Mouse (Mus musculus) embryonic stem cell, embryonic (primary cell): ENCODE measurements around the gene Ring1.
"Not testable (repeated sequence)": the region's sequence is repeated elsewhere in the genome, so short reads cannot be mapped to it uniquely, and the experiment has no call there.

Source experiments
- CTCF ChIA-PET, 4 experiments: fragments of 300-600 bp in 2 of 4; fragments of 350-600 bp in 2 of 4; sonication (Branson Sonifier 250); formaldehyde crosslinking; loops; one replicate each; lab custom pipeline; 2022; ENCODE audit warnings: inconsistent platforms in 2 of 4; lab: Charles Lee
- POLR2A ChIA-PET, 4 experiments: fragments of 300-600 bp in 2 of 4; fragments of 350-600 bp in 2 of 4; sonication (Branson Sonifier 250); formaldehyde crosslinking; loops; one replicate each; lab custom pipeline; 2022; ENCODE audit warnings: antibody characterized with exemption in 4 of 4, inconsistent platforms in 1 of 4; lab: Charles Lee

Gene Ring1

DNA sequence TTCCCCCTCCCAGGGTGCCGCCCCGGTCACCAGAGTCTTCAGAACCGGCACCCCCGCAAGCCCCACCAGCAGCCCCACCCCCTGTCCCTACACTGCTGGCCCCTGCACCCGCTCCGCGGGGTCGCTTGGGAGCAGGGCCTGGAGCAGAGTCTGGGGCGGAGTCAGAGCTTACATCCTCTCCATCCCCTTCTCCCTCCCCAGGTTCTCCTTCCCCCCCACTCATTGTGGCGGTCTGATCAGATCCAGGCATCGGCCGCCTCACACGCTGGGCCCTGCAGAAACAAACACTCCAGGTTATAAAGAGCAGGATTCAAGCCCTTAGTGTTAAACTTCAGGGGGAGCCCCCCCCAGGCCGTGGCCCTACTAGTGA lies 2.1 kb downstream of the Ring1 start:
- POLR2A ChIA-PET: interaction anchor here (0.6 to 5.7 kb wide), 21 partner anchors 9 to 927 kb away, joined by 3 to 39 read pairs (median 3); partner anchors contain the start of genes Rps18 (in 3 of the 4), Rxrb (in 3 of the 4), Slc39a7 (in 3 of the 4) and Vps52 (in 3 of the 4)
- CTCF ChIA-PET: interaction anchor here (0.6 to 2.5 kb wide), 10 partner anchors 9 to 109 kb away, joined by 3 to 7 read pairs (median 3); partner anchors contain the start of genes Rxrb (in 1 of the 4) and Slc39a7 (in 1 of the 4)

DNA sequence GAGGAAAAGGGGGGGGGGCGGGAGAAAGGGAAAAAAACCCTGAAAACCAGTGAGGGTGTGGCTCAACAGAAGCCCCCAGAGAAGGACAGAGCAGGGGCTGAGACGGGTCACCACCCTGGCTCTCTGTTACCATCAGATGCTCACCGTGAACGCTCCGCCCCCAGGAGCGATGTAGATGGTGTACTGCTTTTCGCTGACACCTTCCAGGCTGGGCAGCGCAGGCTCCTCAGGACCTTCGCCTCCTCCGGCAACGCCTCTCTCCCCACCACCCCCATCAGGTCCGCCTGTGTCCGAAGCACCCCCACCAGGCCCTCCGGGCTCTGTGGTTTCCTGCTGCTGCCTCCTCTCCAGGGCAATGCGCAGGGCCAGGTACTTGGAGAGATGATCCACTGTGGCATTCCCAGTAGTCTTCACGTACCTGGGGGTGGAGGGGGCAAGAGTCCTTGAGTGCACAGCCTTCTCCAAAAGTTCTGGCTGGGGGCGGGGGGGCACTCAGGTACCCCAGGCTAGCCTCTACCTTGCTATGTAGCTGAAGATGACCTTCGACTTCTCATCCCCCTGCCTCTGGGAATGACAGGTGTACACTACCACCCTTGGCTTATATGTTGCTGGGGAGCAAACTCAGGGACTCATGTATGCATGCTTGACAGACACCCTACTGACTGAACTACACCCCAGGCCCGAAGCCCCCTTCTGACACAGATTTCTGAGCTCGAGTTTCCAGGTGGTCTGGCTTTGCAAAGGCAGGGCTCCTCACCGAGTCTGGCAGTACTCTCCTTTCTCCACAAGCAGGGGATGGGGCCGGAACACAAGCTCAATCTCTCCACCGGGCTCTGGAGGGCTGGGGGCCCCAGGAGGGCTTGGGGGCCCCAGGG lies 2.7 kb downstream of the Ring1 start:
- CTCF ChIA-PET: interaction anchor here (0.6 to 2.5 kb wide), 14 partner anchors 12 to 1755 kb away, joined by 3 to 7 read pairs (median 3); partner anchors contain the start of gene Prrc2a (in 1 of the 4)
- POLR2A ChIA-PET: interaction anchor here in 3 of 4 experiments (0.6 to 5.7 kb wide), 17 partner anchors 7 to 1257 kb away, joined by 3 to 39 read pairs (median 4); partner anchors contain the start of genes Rxrb (in 3 of the 3), Slc39a7 (in 3 of the 3), Rps18 (in 2 of the 3) and Vps52 (in 2 of the 3)

DNA sequence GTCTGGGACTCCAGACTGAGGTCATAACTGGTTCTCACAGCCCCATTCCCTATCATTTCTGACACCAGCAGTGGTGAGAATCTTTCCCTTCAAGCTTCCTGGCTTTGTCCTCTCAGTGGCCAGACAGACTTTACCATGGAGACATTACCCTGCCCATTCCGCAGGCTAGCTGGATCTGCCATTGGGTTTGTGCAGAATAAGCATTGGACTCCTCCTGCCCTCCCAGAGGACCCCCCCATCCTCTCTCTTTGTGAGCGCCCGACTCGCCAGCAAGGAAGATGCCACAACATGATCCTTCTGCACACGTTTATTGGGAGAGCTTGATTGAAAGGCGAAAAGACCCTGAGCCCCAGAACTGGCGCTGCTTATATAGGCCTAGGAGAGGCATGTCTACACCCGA lies 11.0 kb downstream of the Ring1 start:
- POLR2A ChIA-PET: interaction anchor here in 1 of 4 experiments (0.6 kb wide), 1 partner anchor 51 kb away, joined by 3 read pairs; no protein-coding TSS in a partner anchor
- CTCF ChIA-PET: no interaction called here

DNA sequence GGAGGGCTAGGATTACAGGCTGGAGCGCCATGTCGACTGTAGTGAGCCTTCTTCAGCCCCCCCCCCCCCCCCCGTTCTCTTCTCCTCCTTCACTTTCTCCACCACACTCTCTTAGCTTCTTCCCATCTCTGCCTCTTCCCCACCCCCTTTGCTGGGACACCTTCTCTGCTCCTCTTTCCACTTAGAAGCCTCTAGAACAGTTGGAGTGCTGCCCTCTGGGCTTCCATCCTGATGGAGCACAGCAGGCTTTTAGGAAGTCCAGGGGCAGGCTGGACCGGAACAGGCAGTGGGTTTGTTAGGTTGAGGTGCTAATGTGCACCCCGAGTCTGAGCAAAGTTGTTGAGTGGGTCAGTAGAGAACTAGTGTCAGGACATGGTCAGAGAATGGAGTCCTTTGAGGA lies 14.3 kb downstream of the Ring1 start:
- CTCF ChIA-PET: interaction anchor here in 3 of 4 experiments (0.6 to 1.2 kb wide), 4 partner anchors 11 to 425 kb away, joined by 3 to 4 read pairs (median 4); no protein-coding TSS in a partner anchor
- POLR2A ChIA-PET: interaction anchor here in 3 of 4 experiments (0.6 to 2.0 kb wide), 5 partner anchors 19 to 224 kb away, joined by 3 to 5 read pairs (median 4); partner anchors contain the start of genes Rps18 (in 2 of the 3) and Vps52 (in 2 of the 3)

DNA sequence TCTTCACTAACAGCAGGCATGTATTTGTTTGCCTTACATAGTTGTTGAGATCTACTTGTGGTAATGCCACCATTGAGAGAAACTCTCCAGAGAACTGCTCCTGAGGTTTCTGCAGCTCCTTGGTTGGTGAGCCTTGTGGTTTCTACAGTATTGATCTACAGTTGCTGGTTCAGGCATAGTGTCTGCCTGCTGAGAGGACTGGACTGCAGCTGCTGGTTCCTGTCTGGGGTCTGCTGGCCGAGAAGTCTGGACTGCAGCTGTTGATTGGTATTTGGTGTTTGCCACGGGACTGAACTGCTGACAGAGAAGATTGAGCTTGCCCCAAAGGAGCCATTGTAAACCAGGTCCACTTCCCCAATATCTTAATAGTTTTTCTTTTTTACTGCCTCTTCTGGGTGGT lies 17.9 kb downstream of the Ring1 start:
- POLR2A ChIA-PET: interaction anchor here in 1 of 4 experiments (0.8 kb wide), 1 partner anchor 15 kb away, joined by 3 read pairs; no protein-coding TSS in a partner anchor
- CTCF ChIA-PET: interaction anchor here in 2 of 4 experiments (0.6 to 1.2 kb wide), 3 partner anchors 168 to 1287 kb away, joined by 3 to 21 read pairs (median 3); no protein-coding TSS in a partner anchor

DNA sequence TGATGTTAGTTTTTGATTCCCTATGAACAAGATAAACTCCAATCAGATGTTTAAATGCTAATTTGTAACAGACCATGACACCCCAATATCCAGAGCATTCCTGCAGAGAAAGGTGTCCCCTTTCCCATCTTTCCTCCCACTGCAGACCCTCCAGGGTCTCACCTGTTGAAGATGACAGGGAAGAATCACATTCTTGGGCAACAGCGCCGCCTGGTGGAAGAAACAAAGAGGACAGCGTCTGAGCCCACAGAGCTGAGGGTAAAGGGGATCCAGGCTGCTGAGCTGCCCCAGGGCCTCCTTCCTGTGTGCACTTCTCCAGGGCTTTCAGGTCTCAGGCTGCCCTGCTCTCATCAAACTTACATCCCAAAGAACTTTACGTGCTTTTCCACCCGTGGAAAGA lies 21.1 kb downstream of the Ring1 start:
- ChIA-PET CTCF (interaction anchor here (0.6 to 2.5 kb wide), 35 partner anchors 9 to 1462 kb away, joined by 3 to 21 read pairs (median 4); partner anchors contain the start of genes Rps18 (in 3 of the 4), Vps52 (in 2 of the 4) and B3galt4 (in 1 of the 4)), POLR2A (interaction anchor here (0.6 to 2.4 kb wide), 13 partner anchors 11 to 1292 kb away, joined by 3 to 6 read pairs (median 3); partner anchors contain the start of genes Rps18 (in 2 of the 4), Vps52 (in 2 of the 4), Tapbp (in 1 of the 4) and Zbtb22 (in 1 of the 4))

DNA sequence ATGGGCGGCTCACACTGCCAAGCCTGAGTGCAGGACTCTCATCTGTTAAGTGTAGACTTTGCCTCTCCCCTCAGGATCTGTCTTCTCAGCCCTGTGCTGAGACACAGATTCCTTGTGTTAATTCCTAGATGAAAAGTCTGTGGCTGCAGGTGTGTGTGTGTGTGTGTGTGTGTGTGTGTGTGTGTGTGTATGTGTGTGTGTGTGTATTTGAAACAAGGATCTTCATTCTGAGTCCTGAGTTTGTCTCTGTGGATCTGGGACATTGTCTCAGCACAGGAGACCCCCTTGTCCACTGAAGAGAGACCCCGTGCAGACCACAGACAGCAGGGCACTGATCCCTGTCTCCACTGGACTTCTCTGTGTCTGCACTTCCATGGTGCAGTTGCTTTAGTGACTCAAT lies 23.7 kb downstream of the Ring1 start:
- CTCF ChIA-PET: interaction anchor here in 2 of 4 experiments (1.0 kb wide), 2 partner anchors 9 to 1295 kb away, joined by 3 read pairs; no protein-coding TSS in a partner anchor
- POLR2A ChIA-PET: interaction anchor here in 3 of 4 experiments (0.6 to 1.6 kb wide), 18 partner anchors 11 to 240 kb away, joined by 3 to 11 read pairs (median 4); partner anchors contain the start of genes Ring1 (in 2 of the 3), B3galt4 (in 1 of the 3), Col11a2 (in 1 of the 3) and Daxx (in 1 of the 3)

DNA sequence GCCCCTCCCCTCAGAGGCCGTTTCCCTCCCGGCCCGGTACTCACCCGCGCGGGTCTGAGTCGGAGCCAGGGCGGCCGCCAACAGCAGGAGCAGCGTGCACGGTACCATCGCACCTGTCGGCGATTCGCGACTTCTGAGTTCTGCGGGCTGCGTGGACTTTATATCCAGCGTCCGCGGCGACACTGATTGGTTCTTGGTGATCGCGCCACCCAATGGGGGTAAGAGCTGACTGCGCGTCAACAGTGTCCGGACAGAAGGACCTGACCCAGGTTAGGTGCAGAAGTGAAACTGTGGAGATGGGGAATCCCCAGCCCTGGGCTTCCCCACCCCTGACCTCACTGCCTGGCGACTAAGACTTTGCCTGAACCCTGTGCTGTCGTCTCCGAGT lies 24.3 kb downstream of the Ring1 start, which contains the start of gene H2-K1:
Gene H2-K1 (minus strand): TSS at position 198 of the 388 bp plus-strand sequence.
- ChIA-PET POLR2A (interaction anchor here (0.6 to 1.6 kb wide), 20 partner anchors 11 to 240 kb away, joined by 3 to 11 read pairs (median 4); partner anchors contain the start of genes Ring1 (in 2 of the 4), B3galt4 (in 1 of the 4), Col11a2 (in 1 of the 4) and Daxx (in 1 of the 4)), CTCF (interaction anchor here in 2 of 4 experiments (1.0 kb wide), 2 partner anchors 8 to 1296 kb away, joined by 3 read pairs; no protein-coding TSS in a partner anchor)

DNA sequence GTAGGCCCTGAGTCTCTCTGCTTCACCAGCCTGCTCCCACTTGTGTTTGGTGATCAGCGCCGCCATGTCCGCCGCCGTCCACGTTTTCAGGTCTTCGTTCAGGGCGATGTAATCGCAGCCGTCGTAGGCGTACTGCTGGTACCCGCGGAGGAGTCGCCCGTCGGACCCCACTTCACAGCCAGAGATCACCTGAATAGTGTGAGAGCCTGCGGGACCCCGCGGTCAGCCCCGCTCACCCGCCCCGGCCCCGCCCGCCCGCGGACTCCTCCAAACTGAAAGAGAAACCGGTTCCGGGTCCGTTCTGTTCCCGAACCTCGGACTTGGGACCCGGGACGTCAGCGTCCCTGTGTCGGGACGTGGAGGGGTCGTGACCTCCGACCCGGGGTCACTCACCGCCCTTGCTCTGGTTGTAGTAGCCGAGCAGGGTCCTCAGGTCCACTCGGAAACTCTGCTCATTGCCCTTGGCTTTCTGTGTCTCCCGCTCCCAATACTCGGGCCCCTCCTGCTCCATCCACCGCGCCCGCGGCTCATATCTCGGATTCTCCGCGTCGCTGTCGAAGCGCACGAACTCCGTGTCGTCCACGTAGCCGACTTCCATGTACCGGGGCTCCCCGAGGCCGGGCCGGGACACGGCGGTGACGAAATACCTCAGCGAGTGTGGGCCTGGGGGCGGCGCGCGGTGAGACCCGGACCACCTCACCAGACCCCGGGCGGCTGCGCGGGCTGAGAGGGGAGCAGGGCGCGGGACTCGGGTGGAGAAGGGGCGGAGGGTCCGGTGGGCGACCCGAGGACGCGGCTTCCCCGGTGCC lies 24.9 kb downstream of the Ring1 start:
- CTCF ChIA-PET: interaction anchor here in 2 of 4 experiments (1.0 kb wide), 2 partner anchors 7 to 1296 kb away, joined by 3 read pairs; no protein-coding TSS in a partner anchor

DNA sequence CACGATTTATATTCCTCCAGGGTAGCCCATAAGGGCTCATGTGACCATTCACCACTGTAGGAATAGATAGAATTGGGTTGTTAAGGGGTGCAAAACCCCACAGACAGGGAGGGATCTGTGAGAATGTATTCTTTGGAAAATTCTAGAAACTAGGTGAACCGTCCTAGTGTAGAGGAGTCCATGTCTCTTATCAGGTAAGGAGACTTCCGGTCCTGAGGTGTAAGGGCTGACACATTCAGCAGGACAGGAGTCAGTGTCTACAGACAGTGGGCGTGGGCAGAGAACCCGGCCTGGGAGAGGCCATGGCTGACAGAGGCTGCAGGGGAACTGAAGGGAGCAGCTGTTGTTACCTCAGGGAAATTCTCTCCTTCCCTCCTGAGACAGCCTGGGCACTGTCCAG lies 25.8 kb downstream of the Ring1 start:
- POLR2A ChIA-PET: interaction anchor here in 1 of 4 experiments (1.2 kb wide), 1 partner anchor 56 kb away, joined by 3 read pairs; no protein-coding TSS in a partner anchor
- CTCF ChIA-PET: not testable (repeated sequence)

More for the DNA sequence above, 24.9 kb downstream of the Ring1 start:
- POLR2A ChIA-PET: interaction anchor here (0.6 to 1.6 kb wide), 11 partner anchors 12 to 239 kb away, joined by 3 to 11 read pairs (median 5); partner anchors contain the start of genes B3galt4 (in 1 of the 4), Daxx (in 1 of the 4), H2-Ke6 (in 1 of the 4) and Rab11b (in 1 of the 4)

DNA sequence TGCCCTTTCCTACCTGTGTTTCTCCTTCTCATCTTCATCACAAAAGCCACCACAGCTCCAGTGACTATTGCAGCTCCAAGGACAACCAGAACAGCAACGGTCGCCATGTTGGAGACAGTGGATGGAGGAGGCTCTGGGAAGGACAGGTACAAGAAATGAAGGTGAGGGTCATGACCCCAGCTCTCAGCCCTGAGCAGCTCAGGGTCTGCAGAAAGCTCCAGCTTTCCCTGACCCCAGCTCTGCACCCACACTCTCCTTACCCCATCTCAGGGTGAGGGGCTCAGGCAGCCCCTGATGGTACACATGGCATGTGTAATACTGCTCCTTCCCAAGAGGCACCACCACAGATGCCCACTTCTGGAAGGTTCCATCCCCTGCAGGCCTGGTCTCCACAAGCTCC lies 27.5 kb downstream of the Ring1 start:
- ChIA-PET POLR2A (interaction anchor here in 2 of 4 experiments (0.6 to 1.1 kb wide), 2 partner anchors 109 to 122 kb away, joined by 3 read pairs; partner anchors contain the start of gene H2-DMa (in 1 of the 2)), CTCF (interaction anchor here (1.0 to 1.9 kb wide), 5 partner anchors 15 to 1269 kb away, joined by 3 to 10 read pairs (median 3); no protein-coding TSS in a partner anchor)

DNA sequence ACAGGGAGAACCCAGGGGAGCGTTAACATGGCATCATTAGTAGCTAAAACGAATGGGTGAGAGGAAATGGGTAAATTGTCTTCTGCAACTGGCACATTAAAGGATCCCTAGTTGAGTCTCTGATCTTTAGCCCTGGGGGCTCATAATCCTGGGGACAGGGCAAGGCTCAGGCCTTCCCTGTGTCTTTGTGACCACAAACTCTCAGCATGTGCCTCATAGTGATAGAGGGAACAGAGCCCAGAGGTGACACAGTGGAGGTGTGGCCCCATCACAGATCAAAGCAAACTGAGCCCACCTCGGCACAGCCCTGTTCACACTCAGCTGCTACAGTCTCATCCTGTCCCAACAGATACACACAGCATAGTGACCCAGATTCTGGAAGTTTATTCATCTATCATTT lies 28.8 kb downstream of the Ring1 start:
- CTCF ChIA-PET: interaction anchor here in 2 of 4 experiments (1.4 to 1.9 kb wide), 2 partner anchors 27 to 1271 kb away, joined by 3 to 10 read pairs; no protein-coding TSS in a partner anchor
- POLR2A ChIA-PET: interaction anchor here in 3 of 4 experiments (0.6 to 1.4 kb wide), 6 partner anchors 16 to 1272 kb away, joined by 3 to 4 read pairs (median 3); no protein-coding TSS in a partner anchor

DNA sequence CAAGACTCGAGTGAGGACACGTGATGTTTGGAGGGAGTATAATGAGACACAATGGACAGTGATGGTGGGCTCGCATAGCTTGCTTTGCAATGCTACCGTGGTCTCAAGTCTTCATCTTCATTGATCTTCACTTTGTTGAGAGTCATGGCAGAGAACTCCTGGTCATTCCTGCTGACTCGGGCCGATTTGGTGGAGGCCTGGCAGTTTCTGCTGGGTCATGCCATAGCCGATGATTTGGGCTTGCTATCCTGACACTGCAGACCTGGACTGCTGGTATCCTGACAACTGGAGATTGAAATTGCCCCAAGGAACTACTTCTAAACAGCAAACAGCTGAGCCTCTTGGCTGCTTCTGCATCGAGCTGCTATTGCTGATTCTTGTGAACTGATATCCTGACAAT lies 29.5 kb downstream of the Ring1 start:
- ChIA-PET POLR2A (interaction anchor here in 2 of 4 experiments (0.6 to 1.3 kb wide), 3 partner anchors 32 to 1273 kb away, joined by 3 to 4 read pairs (median 3); no protein-coding TSS in a partner anchor), CTCF (interaction anchor here in 3 of 4 experiments (0.6 to 1.5 kb wide), 4 partner anchors 22 to 1274 kb away, joined by 3 to 7 read pairs (median 4); no protein-coding TSS in a partner anchor)

DNA sequence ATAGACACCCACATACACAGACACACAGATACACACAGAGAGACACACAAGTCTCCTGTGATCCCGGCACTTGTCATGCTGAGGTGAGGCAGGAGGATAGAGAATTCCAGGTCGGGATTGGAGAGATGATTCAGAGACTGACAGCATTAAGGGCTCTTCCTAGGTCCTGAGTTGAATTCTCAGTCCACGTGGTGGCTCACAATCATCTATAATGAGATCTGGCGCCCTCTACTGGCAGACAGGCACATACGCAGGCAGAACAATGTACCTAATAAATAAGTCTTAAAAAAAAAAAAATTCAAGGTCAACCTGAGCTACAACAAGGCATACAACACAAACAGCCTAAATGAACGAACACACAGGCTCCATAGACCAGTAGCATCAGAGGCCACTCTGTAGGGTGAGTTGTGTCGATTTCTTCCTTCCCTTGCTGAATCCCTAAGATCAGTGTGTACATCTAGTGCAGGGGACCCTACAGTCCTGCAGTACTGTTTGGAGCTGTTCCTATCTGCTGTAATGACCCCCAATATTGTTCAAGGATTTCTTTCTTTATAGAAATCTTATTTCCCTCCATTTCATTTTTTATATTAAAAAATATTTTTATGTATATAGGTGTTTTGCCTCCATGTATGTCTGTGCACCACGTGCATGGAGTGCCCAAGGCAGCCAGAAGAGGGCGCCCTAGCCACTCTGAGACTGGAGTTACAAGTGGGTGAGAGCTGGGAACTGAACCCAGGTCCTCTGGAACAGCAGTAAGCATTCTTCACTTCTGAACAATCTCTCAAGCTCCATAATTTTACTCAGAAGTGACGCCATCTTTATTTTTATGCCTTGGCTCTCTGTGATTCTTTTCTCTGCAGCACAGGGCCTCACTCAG lies 32.5 kb downstream of the Ring1 start:
- ChIA-PET POLR2A (interaction anchor here in 3 of 4 experiments (0.6 to 2.0 kb wide), 19 partner anchors 8 to 392 kb away, joined by 3 to 7 read pairs (median 4); partner anchors contain the start of genes B3galt4 (in 2 of the 3), Rps18 (in 2 of the 3), Rxrb (in 2 of the 3) and Slc39a7 (in 2 of the 3)), CTCF (interaction anchor here (0.6 to 3.5 kb wide), 39 partner anchors 8 to 874 kb away, joined by 3 to 23 read pairs (median 4); partner anchors contain the start of genes Cd320 (in 1 of the 4), H2-K1 (in 1 of the 4), Rps18 (in 1 of the 4) and Rxrb (in 1 of the 4))

DNA sequence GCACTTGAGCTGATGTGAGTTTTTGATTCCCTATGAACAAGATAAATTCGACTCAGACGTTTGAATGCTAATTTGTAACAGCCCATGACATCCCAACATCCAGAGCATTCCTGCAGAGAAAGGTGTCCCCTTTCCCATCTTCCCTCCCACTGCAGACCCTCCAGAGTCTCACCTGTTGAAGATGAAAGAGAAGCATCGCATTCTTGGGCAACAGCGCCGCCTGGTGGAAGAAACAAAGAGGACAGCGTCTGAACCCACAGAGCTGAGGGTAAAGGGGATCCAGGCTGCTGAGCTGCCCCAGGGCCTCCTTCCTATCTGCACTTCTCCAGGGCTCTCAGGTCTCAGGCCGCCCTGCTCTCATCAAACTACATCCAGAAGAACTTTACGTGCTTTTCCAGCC lies 42.3 kb downstream of the Ring1 start:
- ChIA-PET POLR2A (interaction anchor here in 3 of 4 experiments (0.6 to 7.4 kb wide), 16 partner anchors 9 to 1438 kb away, joined by 3 to 39 read pairs (median 4); partner anchors contain the start of genes H2-K1 (in 2 of the 3), Rps18 (in 2 of the 3), Vps52 (in 2 of the 3) and B3galt4 (in 1 of the 3)), CTCF (interaction anchor here (0.6 to 3.2 kb wide), 30 partner anchors 9 to 1438 kb away, joined by 3 to 29 read pairs (median 5); partner anchors contain the start of genes Pfdn6 (in 1 of the 4), Rxrb (in 1 of the 4), Slc39a7 (in 1 of the 4) and Wdr46 (in 1 of the 4))
